Mouse (Mus musculus) gastrocnemius, adult 18-20 months (tissue): Measurements from ENCODE around the gene Dnmt3l. TPM values are rescaled to one million over a fixed set of nuclear protein-coding genes. Genes with fewer than 3 reads are reported as not detected.

Experiments used
- DNase-seq: peaks from one replicate; pipeline ENCODE4 v3.0.0; 2021; ENCODE audit warnings: low spot score
- total RNA-seq, 2 experiments: library from RNA; stranded (reverse); gene quantifications; 2 replicates each; pipeline ENCODE4 v1.2.3; 2021

Dnmt3l gene
- total RNA-seq, 2 experiments from 2014 or later = not detected

DNA sequence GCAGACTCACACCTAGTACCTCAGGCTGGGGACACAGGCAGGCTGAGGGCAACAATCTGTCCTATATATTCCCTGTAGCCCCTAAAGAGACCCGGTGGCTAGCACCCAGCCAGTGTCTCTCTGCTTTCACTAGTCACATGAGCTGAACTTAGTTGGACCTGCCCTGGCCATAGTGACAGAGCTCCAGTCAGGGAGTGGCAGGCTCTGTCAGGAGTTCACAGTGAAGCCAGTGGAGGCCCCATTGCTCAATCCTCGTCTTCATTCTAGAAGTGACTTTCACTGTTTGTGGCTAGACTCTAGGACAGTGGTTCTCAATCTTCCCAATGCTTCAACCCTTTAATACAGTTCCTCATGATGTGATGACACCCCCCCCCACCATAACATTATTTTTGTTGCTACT lies 9.8 kb upstream of the Dnmt3l start:
- no peak for DNase-seq

DNA sequence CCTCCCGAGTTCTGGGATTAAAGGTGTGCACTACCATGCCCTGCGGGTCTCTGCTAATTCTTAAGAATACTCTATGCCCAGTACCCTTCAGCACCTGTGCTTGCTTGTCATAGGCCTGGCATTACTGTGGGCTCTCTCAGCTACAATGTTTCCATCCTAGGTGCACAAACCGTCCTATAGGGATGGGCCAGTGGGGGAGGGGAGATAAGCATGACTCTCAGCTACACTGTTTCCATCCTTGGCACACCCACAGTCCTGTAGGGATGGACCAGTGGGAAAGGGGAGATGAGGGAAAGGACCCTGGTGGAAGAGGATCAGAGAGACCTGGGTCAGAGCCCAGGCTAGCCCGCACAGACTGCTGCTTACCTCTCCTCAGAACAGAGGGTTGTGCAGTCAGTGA lies 4.6 kb upstream of the Dnmt3l start:
- DNase-seq = no peak

DNA sequence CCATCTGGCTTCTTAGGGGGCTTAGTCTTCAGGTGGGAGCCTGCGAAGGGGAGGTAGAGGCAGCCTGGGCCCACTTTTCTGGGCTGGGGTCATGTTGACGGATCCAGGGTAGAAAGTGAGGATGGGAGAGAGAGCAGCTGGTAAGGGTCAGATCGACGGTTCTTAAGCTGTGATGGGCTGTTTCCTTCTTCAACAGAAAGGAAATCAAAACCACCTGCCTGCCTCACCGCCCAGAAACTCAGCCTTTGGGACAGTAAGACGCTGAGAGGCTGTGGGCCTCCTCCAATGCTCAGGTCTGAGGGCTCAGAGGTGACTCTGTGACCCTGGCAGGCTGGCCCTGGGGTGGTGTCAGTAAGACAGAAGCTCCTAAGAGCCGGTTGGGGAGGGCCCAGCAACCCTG lies 349 bp downstream of the Dnmt3l start:
- no peak for DNase-seq

- DNase-seq = no peak
Measured at GRCm38 (mm10) chr10:78042697-78043405, 1.1 kb downstream of the Dnmt3l start.

DNA sequence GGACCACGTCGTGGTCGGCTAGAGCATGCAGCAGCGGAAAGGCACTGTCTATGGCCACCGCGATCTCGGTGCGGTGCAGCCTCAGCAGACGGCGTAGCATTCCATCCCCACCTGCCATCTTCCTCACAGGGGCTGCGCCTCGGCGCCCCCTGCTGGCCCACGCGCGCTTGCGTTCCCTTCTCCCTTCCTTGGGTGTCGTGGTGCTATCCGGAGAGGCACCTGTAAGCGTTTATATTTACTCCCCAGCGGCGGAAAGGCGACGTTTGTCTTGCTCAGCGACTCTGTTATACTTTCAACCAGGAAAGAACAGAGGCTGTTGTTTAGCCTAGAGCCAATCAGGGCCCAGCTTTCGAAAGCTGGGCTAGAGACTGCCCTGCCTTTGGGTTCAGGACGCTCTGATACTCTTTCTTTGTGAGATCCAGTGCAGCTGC lies 1.7 kb downstream of the Dnmt3l start, which contains the start of gene Aire:
TSS of gene Aire (minus strand) at position 205 of the 431 bp plus-strand sequence.
- peak; percentile 32 for DNase-seq

- no peak for DNase-seq
Measured at GRCm38 (mm10) chr10:78044531-78044930, 2.8 kb downstream of the Dnmt3l start.

GRCm38 (mm10) chr10:78046388-78046787 lies 4.6 kb downstream of the Dnmt3l start:
- no peak for DNase-seq

GRCm38 (mm10) chr10:78048061-78048730 lies 6.4 kb downstream of the Dnmt3l start:
- DNase-seq = no peak

DNA sequence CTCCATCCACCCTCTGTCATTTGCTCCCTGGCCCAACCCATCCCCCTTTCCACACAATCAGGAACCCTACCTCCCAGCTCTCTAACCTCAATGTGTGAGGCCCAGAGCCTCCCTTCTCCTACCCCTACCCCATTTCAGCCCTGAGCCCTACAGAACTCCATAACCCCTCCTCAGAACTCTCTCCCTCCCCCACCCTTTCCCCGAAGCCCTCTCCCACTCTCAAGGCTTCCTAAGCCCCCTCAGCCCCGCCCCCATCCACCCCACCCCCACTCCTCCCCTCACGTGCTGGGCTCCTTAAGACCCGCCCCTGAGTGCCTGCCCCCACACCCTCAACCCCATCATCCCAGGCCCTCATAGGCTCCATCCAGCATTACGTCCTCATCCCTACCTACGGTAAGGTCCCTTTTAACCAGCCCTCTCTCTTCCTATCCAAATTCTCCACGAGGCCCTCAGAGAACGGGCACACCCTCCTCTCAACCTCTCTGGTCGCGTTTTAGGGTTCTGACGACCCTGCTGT lies 7.8 kb downstream of the Dnmt3l start:
- DNase-seq = no peak

DNA sequence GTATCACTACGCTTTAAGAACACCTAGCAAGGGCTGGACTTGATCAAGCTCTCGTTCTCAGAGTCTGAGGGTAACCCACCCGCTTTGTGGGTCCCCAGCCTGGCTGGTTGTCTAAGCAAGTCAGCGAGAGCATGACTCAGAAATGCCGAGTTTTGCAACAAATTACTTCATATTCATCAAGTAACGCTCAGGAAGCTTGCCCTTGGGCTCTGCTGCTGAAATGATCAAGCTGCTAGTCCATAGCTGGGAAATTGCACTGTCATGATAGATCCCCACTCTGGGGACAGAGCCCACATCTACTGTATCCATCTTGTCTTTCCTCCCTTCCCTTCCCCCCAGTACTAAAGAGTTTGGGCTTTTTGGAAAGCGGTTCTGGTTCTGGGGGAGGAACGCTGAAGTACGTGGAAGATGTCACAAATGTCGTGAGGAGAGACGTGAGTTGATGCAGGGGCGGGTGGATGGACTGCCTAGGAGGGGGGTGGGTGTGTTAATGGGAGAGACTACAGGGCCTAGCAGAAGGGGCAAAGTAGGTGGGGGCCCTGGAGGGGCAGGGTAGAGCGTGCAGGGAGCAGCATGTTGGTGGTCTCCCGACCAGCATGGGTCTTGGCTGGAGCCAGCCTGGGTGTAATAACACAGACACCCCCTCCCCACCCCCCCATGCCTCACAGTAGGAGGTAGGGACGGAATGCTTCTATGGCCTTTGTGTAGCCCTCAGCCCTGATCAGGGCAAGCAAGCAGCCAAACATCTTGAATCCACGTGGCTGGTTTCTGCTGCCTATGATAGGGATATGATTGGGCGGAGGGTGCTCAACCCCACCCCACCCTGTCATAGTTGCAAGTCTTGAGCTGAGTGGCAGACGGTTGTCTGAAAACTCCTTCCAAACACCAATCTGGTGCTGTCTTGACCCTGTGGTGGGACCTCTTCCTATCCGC lies 13.2 kb downstream of the Dnmt3l start:
- DNase-seq = peak; percentile 32

DNA sequence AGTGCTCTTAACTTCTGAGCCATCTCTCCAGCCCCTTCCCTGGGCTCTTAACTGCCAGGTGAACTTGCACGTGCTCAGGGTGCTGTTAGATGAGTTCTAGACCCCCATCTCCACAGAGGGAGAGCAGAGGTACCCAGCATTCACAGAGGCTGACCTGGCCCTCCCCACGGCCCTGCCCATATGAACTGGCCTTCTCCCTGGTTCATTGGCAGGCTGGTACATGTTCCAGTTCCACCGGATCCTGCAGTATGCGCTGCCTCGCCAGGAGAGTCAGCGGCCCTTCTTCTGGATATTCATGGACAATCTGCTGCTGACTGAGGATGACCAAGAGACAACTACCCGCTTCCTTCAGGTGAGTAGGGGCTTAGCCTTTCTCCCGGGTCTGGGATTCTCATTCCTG lies 15.3 kb downstream of the Dnmt3l start:
- DNase-seq = no peak

DNA sequence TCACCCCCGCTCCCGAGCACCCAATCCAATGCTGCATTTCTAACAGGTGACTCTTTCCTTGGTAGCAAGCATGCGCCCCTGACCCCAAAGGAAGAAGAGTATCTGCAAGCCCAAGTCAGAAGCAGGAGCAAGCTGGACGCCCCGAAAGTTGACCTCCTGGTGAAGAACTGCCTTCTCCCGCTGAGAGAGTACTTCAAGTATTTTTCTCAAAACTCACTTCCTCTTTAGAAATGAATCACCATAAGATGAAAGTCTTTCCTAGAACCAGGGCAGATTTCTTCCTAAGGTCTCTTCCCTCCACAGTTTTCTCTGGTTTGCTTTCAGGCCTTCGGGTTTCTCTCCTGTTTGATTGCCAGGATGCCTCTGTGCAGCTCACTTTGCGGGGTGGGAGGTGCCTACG lies 21.4 kb downstream of the Dnmt3l start:
- DNase-seq = no peak

- DNase-seq = no peak
Measured at GRCm38 (mm10) chr10:78067226-78067625, 25.5 kb downstream of the Dnmt3l start.

DNA sequence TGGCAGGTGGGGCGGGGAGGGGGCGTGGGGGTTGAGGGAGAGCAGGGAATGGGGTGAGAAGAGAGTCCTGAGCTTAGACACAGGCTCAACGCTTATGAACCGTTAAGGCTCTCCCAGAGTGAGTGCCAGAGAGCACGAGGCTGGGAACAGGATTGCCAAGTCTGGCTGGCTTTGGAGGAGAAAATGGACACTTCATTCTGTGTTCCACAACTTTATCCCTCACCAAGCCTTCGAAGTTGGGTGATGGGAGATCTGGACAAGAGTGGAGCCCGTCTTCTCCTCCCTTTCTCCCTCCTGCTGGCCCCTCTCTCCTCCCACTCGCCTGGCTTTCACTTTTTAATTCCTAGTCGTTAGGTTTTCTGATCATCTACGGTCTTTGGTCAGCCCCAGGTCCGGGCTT lies 26.8 kb downstream of the Dnmt3l start:
- DNase-seq = no peak

- peak; percentile 75 for DNase-seq
Measured at GRCm38 (mm10) chr10:78069101-78070011, 27.6 kb downstream of the Dnmt3l start, which contains the start of gene Icosl. TSS of gene Icosl (plus strand) at chr10:78069302.

- no peak for DNase-seq
Measured at GRCm38 (mm10) chr10:78074151-78074550, 32.4 kb downstream of the Dnmt3l start.

DNA sequence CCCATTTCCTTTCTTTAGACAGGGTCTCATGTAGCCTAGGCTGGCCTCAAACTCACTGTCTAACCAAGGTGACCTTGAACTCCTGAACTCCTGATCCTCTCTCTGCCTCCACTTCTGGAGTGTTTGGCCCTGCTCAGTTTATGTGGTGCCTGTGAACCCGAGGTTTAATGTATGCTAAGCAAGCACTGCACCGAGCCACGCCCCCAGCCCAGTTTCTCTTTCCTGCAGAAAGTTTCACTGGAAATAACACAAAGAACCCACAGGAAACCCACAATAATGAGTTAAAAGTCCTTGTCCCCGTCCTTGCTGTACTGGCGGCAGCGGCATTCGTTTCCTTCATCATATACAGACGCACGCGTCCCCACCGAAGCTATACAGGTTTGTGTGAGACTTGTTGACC lies 33.2 kb downstream of the Dnmt3l start:
- DNase-seq = no peak

DNA sequence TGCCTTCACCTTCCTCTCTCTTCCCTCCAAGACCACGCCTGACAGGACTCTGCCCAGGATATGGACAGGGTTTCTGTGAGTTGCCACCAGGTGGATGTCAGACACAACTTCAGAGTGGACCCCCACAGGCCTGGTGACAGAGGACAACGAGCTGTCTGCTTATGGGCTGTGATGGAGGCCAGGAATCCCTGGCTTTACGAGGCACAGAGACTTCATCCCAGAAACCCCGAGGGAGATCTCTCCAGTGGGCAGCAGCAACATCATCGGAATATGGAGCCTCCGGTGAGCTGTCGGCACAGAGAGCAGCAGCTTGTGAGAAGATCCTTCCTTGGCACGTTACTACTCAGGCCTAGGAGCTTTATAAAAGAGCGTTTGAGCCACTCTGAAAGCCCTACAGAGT lies 36.1 kb downstream of the Dnmt3l start:
- DNase-seq = no peak

GRCm38 (mm10) chr10:78078276-78078675 lies 36.5 kb downstream of the Dnmt3l start:
- no peak for DNase-seq

GRCm38 (mm10) chr10:78079955-78080591 lies 38.3 kb downstream of the Dnmt3l start:
- peak; percentile 68 for DNase-seq
